8 mouse cellular contexts compared by ENCODE assay signal in genomic region chr1:91057311-91058245, GRCm38 (mm10). TPM values are rescaled to one million over a fixed set of nuclear protein-coding genes. Genes with fewer than 3 reads are reported as not detected.
DNase-seq lines count a peak whose midpoint lies in the region; TF ChIP-seq lines count a peak whose summit lies in the region.
"Had no signal": no experiment of that assay in that cellular context is flagged by ENCODE, and none has a peak within 500 bp of the region (broad histone marks: within the 10 kb centered on the region; RNA-seq: fewer than 3 reads in every experiment).

No protein-coding gene starts in this region.

- H3K4me1 ChIP-seq in spleen, adult 2 months (ENCODE audit: control insufficient read depth, insufficient read depth, insufficient read length), result peaks cover 44% of the 10 kb centered on the region; the same call in 1 of the 2 replicates

- H3K27me3 ChIP-seq in spleen, adult 2 months (ENCODE audit: control insufficient read depth, insufficient read depth, low read length), result no peaks in the 10 kb centered on the region

- peak overlapping the region; percentile 96 for H3K27ac ChIP-seq in spleen, adult 2 months (ENCODE audit: insufficient read depth, low read length)
- H3K27ac ChIP-seq: neural tube, embryonic 13.5 days had no signal

- peak overlapping the region; percentile 45 for H3K4me3 ChIP-seq in spleen, adult 2 months (ENCODE audit: extremely low read depth, insufficient read depth, insufficient read length)
- H3K4me3 ChIP-seq: neural tube, embryonic 13.5 days had no signal

- 4% methylated on average over 18 of the region's 18 CpGs for WGBS in spleen, adult 2 months

- TF ChIP-seq CTCF in spleen, adult 2 months (IDR thresholded peaks at IDR 0.05; ENCODE audit: extremely low read depth, insufficient read depth, insufficient read length, insufficient replicate concordance), result no peak

- DNase-seq in CD4-positive helper T cell, adult 2 months (ENCODE audit: low read depth, low spot score), result peak; percentile 90
- DNase-seq in NIH3T3 (ENCODE audit: low read depth) (peak; percentile 77), liver (peak; percentile 30), MN1 (ENCODE audit: low spot score) (no peak)
- DNase-seq in spleen, adult 2 months (ENCODE audit: low read depth in 1 of 2, low spot score in 2 of 2), result peak; percentile 75 to 84
- DNase-seq in frontal cortex, adult 2 months (ENCODE audit: extremely low spot score in 1 of 2, low spot score in 1 of 2), result no peak
- no peak for DNase-seq in cerebellum, postnatal 14 days

- TF ChIP-seq POLR2A in spleen, adult 2 months (IDR thresholded peaks at IDR 0.05; ENCODE audit: low read depth, low read length), result peak; percentile 13; the same call in 1 of the 2 replicates

- H3K36me3 ChIP-seq in spleen, adult 2 months (ENCODE audit: control insufficient read depth, insufficient read depth, low read length), result no peaks in the 10 kb centered on the region
- H3K36me3 ChIP-seq: neural tube, embryonic 13.5 days had no signal

RNA-seq across cellular contexts. Expression of gene Lrrfip1, which starts 59.0 kb away (rescaled TPM):
- 15.0 and 16.6 TPM in 2 replicates for polyA plus RNA-seq in spleen, adult 2 months (2012; rRNA removed)
- 76.0 and 85.8 TPM in 2 replicates for polyA plus RNA-seq in frontal cortex, adult 2 months (2012; rRNA removed)

Comparison
In these comparisons a context has a peak if more than half of its experiments do, and no peak if none do; other contexts are left out.
1. DNase-seq: peak in CD4-positive helper T cell, adult 2 months (single experiment), NIH3T3 (single experiment), liver (single experiment) and spleen, adult 2 months (2 of 2); none in frontal cortex, adult 2 months (0 of 2), MN1 (single experiment) and cerebellum, postnatal 14 days (0 of 2).